Mouse (Mus musculus) embryonic facial prominence, embryonic 12.5 days (tissue): ENCODE data around the gene 1700088E04Rik. TPM values are rescaled to one million over a fixed set of nuclear protein-coding genes. Genes with fewer than 3 reads are reported as not detected.

ENCODE experiments used
- ATAC-seq: fragments of 200-750 bp; cut with Nextera tagmentation; 2 replicates; pipeline ENCODE4 v1.8.0; 2017; ENCODE audit not compliant: insufficient number of reproducible peaks, insufficient read depth, low FRiP score, low TSS enrichment
- H3K27ac ChIP-seq: fragments of 300-500 bp; sonication (generic); 2 replicates; pipeline ENCODE4 v1.5.1; 2016; ENCODE audit warnings: mild to moderate bottlenecking
- H3K27me3 ChIP-seq: fragments of 300-500 bp; sonication (generic); 2 replicates; pipeline ENCODE4 v1.6.1; 2016; ENCODE audit warnings: mild to moderate bottlenecking, moderate library complexity
- H3K36me3 ChIP-seq: fragments of 300-500 bp; sonication (generic); 2 replicates; pipeline ENCODE4 v1.6.1; 2016; ENCODE audit warnings: mild to moderate bottlenecking
- H3K4me1 ChIP-seq: fragments of 300-500 bp; sonication (generic); 2 replicates; pipeline ENCODE4 v1.6.1; 2016
- H3K4me2 ChIP-seq: fragments of 300-500 bp; sonication (generic); replicated peaks from 2 replicates; pipeline ENCODE4 v1.6.1; 2016; ENCODE audit warnings: mild to moderate bottlenecking, moderate library complexity
- H3K4me3 ChIP-seq: fragments of 300-500 bp; sonication (generic); 2 replicates; pipeline ENCODE4 v1.5.1; 2016; ENCODE audit warnings: mild to moderate bottlenecking
- H3K9ac ChIP-seq: fragments of 300-500 bp; sonication (generic); 2 replicates; pipeline ENCODE4 v1.6.1; 2016; ENCODE audit warnings: mild to moderate bottlenecking, moderate library complexity
- H3K9me3 ChIP-seq: fragments of 300-500 bp; sonication (generic); 2 replicates; pipeline ENCODE4 v1.6.1; 2016; ENCODE audit warnings: mild to moderate bottlenecking, moderate library complexity
- WGBS: fragments of 180-500 bp; shearing (Covaris S2); methylation state at CpG from one replicate; pipeline ENCODE4 v1.1.7; 2016; 5-methylcytosine and 5-hydroxymethylcytosine counted together
- polyA plus RNA-seq: library from polyadenylated mRNA; unstranded; fragments of >200 nt; fragmentation: Nextera tagmentation; extraction: Ambion mirVana; gene quantifications from 2 replicates; pipeline ENCODE4 v1.2.1, GENCODE M21; 2016

1700088E04Rik gene
- polyA plus RNA-seq, 1 experiment from 2014 or later: 7.4 TPM

- peaks cover 78% of the 10 kb centered on the region for H3K36me3 ChIP-seq
These were observed 10.3 kb downstream of the 1700088E04Rik start for GRCm38 (mm10) chr15:79130782-79131181.

GRCm38 (mm10) chr15:79129311-79129710 is 11.7 kb downstream of the 1700088E04Rik start:
- no peaks in the 10 kb centered on the region; the same call in 1 of the 2 replicates for H3K9me3 ChIP-seq
- H3K4me2 ChIP-seq: no peak overlapping the region
- no peak overlapping the region for H3K9ac ChIP-seq
- H3K4me3 ChIP-seq: no peak overlapping the region
- H3K36me3 ChIP-seq: peaks cover 90% of the 10 kb centered on the region
- H3K27me3 ChIP-seq: no peaks in the 10 kb centered on the region
- H3K27ac ChIP-seq: no peak overlapping the region
- no peaks in the 10 kb centered on the region for H3K4me1 ChIP-seq
- 74% methylated on average over 7 of the region's 7 CpGs for WGBS
- no peak for ATAC-seq

More at GRCm38 (mm10) chr15:79130782-79131181, 10.3 kb downstream of the 1700088E04Rik start:
- Histone ChIP-seq H3K4me3 (no peak overlapping the region), H3K27me3 (no peaks in the 10 kb centered on the region), H3K27ac (no peak overlapping the region), H3K4me2 (no peak overlapping the region), H3K9me3 (no peaks in the 10 kb centered on the region; the same call in 1 of the 2 replicates), H3K9ac (no peak overlapping the region), H3K4me1 (no peaks in the 10 kb centered on the region)
- ATAC-seq: no peak
- 88% methylated on average over 10 of the region's 10 CpGs for WGBS

- Histone ChIP-seq H3K4me2 (no peak overlapping the region), H3K27me3 (no peaks in the 10 kb centered on the region), H3K36me3 (peaks cover 82% of the 10 kb centered on the region), H3K27ac (no peak overlapping the region), H3K9me3 (no peaks in the 10 kb centered on the region; the same call in 1 of the 2 replicates), H3K4me3 (no peak overlapping the region), H3K9ac (no peak overlapping the region), H3K4me1 (no peaks in the 10 kb centered on the region)
- WGBS: 93% methylated on average over 5 of the region's 5 CpGs
- ATAC-seq: no peak
These were observed 12.8 kb downstream of the 1700088E04Rik start for GRCm38 (mm10) chr15:79128208-79128607.

GRCm38 (mm10) chr15:79127101-79127500 is 14.0 kb downstream of the 1700088E04Rik start:
- H3K36me3 ChIP-seq: peaks cover 84% of the 10 kb centered on the region
- ATAC-seq: no peak
- WGBS: 91% methylated on average over 12 of the region's 12 CpGs

GRCm38 (mm10) chr15:79126217-79126932 is 14.7 kb downstream of the 1700088E04Rik start:
- ATAC-seq: no peak
- no peaks in the 10 kb centered on the region for H3K27me3 ChIP-seq
- H3K36me3 ChIP-seq: peaks cover 82% of the 10 kb centered on the region
- 80% methylated on average over 13 of the region's 13 CpGs for WGBS
- no peaks in the 10 kb centered on the region; the same call in 1 of the 2 replicates for H3K9me3 ChIP-seq
- H3K27ac ChIP-seq: no peak overlapping the region
- H3K4me2 ChIP-seq: no peak overlapping the region
- no peaks in the 10 kb centered on the region for H3K4me1 ChIP-seq
- H3K9ac ChIP-seq: no peak overlapping the region
- no peak overlapping the region for H3K4me3 ChIP-seq

More at GRCm38 (mm10) chr15:79127101-79127500, 14.0 kb downstream of the 1700088E04Rik start:
- Histone ChIP-seq H3K4me1 (no peaks in the 10 kb centered on the region), H3K27ac (no peak overlapping the region), H3K9me3 (no peaks in the 10 kb centered on the region; the same call in 1 of the 2 replicates), H3K9ac (no peak overlapping the region), H3K4me2 (no peak overlapping the region), H3K4me3 (no peak overlapping the region), H3K27me3 (no peaks in the 10 kb centered on the region)

GRCm38 (mm10) chr15:79124331-79124875 is 16.6 kb downstream of the 1700088E04Rik start:
- Histone ChIP-seq H3K4me2 (no peak overlapping the region), H3K9ac (no peak overlapping the region), H3K36me3 (peaks cover 73% of the 10 kb centered on the region), H3K27me3 (no peaks in the 10 kb centered on the region), H3K27ac (no peak overlapping the region), H3K9me3 (no peaks in the 10 kb centered on the region; the same call in 1 of the 2 replicates), H3K4me3 (no peak overlapping the region), H3K4me1 (no peaks in the 10 kb centered on the region)
- 82% methylated on average over 10 of the region's 10 CpGs for WGBS
- no peak for ATAC-seq

- Histone ChIP-seq H3K9me3 (no peaks in the 10 kb centered on the region; the same call in 1 of the 2 replicates), H3K4me2 (no peak overlapping the region), H3K9ac (no peak overlapping the region), H3K4me1 (no peaks in the 10 kb centered on the region), H3K27ac (no peak overlapping the region), H3K27me3 (no peaks in the 10 kb centered on the region), H3K4me3 (no peak overlapping the region), H3K36me3 (peaks cover 74% of the 10 kb centered on the region)
- ATAC-seq: no peak
- 84% methylated on average over 6 of the region's 6 CpGs for WGBS
These were observed 17.3 kb downstream of the 1700088E04Rik start for GRCm38 (mm10) chr15:79123751-79124150.

GRCm38 (mm10) chr15:79122546-79122945 is 18.5 kb downstream of the 1700088E04Rik start:
- 83% methylated on average over 13 of the region's 13 CpGs for WGBS
- Histone ChIP-seq H3K27me3 (no peaks in the 10 kb centered on the region), H3K4me3 (no peak overlapping the region), H3K36me3 (peaks cover 70% of the 10 kb centered on the region), H3K27ac (no peak overlapping the region), H3K9me3 (no peaks in the 10 kb centered on the region), H3K4me1 (no peaks in the 10 kb centered on the region), H3K4me2 (no peak overlapping the region), H3K9ac (no peak overlapping the region)
- no peak for ATAC-seq

- 86% methylated on average over 4 of the region's 4 CpGs for WGBS
- Histone ChIP-seq H3K27me3 (no peaks in the 10 kb centered on the region), H3K27ac (no peak overlapping the region), H3K4me1 (no peaks in the 10 kb centered on the region), H3K9me3 (no peaks in the 10 kb centered on the region), H3K9ac (no peak overlapping the region), H3K36me3 (peaks cover 70% of the 10 kb centered on the region), H3K4me2 (no peak overlapping the region), H3K4me3 (no peak overlapping the region)
- ATAC-seq: no peak
These were observed 18.9 kb downstream of the 1700088E04Rik start for GRCm38 (mm10) chr15:79122119-79122518.

- Histone ChIP-seq H3K27ac (no peak overlapping the region), H3K4me2 (no peak overlapping the region), H3K36me3 (peaks cover 64% of the 10 kb centered on the region), H3K4me1 (no peaks in the 10 kb centered on the region), H3K4me3 (no peak overlapping the region), H3K9ac (no peak overlapping the region), H3K9me3 (no peaks in the 10 kb centered on the region), H3K27me3 (no peaks in the 10 kb centered on the region)
- 70% methylated on average over 9 of the region's 9 CpGs for WGBS
- no peak for ATAC-seq
These were observed 21.6 kb downstream of the 1700088E04Rik start for GRCm38 (mm10) chr15:79119491-79119890.

- Histone ChIP-seq H3K9ac (no peak overlapping the region), H3K9me3 (no peaks in the 10 kb centered on the region), H3K4me2 (no peak overlapping the region), H3K36me3 (peaks cover 47% of the 10 kb centered on the region), H3K4me3 (no peak overlapping the region), H3K27ac (no peak overlapping the region), H3K27me3 (0 out of 2 replicates have a peak, but pooled peaks cover 7% of the 10 kb centered on the region), H3K4me1 (peaks cover 14% of the 10 kb centered on the region)
- WGBS: 64% methylated on average over 5 of the region's 5 CpGs
- ATAC-seq: no peak
These were observed 25.8 kb downstream of the 1700088E04Rik start for GRCm38 (mm10) chr15:79115276-79115675.

GRCm38 (mm10) chr15:79111774-79112173 is 29.3 kb downstream of the 1700088E04Rik start:
- no peaks in the 10 kb centered on the region for H3K9me3 ChIP-seq
- H3K4me3 ChIP-seq: no peak overlapping the region
- ATAC-seq: no peak
- peaks cover 28% of the 10 kb centered on the region for H3K4me1 ChIP-seq
- no peak overlapping the region for H3K9ac ChIP-seq
- 0 out of 2 replicates have a peak, but pooled peaks cover 7% of the 10 kb centered on the region for H3K27me3 ChIP-seq
- H3K36me3 ChIP-seq: peaks cover 22% of the 10 kb centered on the region
- H3K4me2 ChIP-seq: no peak overlapping the region
- WGBS: 87% methylated on average over 4 of the region's 4 CpGs
- H3K27ac ChIP-seq: no peak overlapping the region
